Mouse (Mus musculus) kidney, postnatal 0 days (tissue): ENCODE measurements at regions not wholly inside any gene's neighbourhood (a gene's known extent, or its start where the extent isn't known, plus 50 kb on each side); places are given as distances from the start of the nearest gene placed in this dataset.

ENCODE experiments used
- ATAC-seq: fragments of 200-750 bp; cut with Nextera tagmentation; replicated peaks from 2 replicates; pipeline ENCODE4 v1.8.0; 2017; ENCODE audit warnings: low read depth, moderate number of reproducible peaks, moderate TSS enrichment, moderate library complexity; ENCODE audit not compliant: low FRiP score
- DNase-seq: peaks from one replicate; pipeline ENCODE4 v3.0.0-alpha.2; 2016; ENCODE audit warnings: low spot score
- H3K27ac ChIP-seq: fragments of 300-500 bp; sonication (generic); 2 replicates; pipeline ENCODE4 v1.5.1; 2014; ENCODE audit warnings: mild to moderate bottlenecking
- H3K27me3 ChIP-seq: fragments of 300-500 bp; sonication (generic); 2 replicates; pipeline ENCODE4 v1.6.1; 2014; ENCODE audit warnings: low read length, mixed read lengths; ENCODE audit not compliant: insufficient read depth
- H3K36me3 ChIP-seq: fragments of 300-500 bp; sonication (generic); 2 replicates; pipeline ENCODE4 v1.6.1; 2014; ENCODE audit warnings: low read length, mixed read lengths; ENCODE audit not compliant: insufficient read depth
- H3K4me1 ChIP-seq: fragments of 300-500 bp; sonication (generic); replicated peaks from 2 replicates; pipeline ENCODE4 v1.6.1; 2014; ENCODE audit warnings: antibody characterized with exemption, low read length, mixed read lengths; ENCODE audit not compliant: insufficient read depth
- H3K4me2 ChIP-seq: fragments of 300-500 bp; sonication (generic); 2 replicates; pipeline ENCODE4 v1.6.1; 2014; ENCODE audit warnings: mild to moderate bottlenecking, low read length, moderate library complexity, mixed read lengths
- H3K4me3 ChIP-seq: fragments of 300-500 bp; sonication (generic); replicated peaks from 2 replicates; pipeline ENCODE4 v1.5.1; 2014; ENCODE audit warnings: low read depth, low read length
- H3K9ac ChIP-seq: fragments of 300-500 bp; sonication (generic); 2 replicates; pipeline ENCODE4 v1.6.1; 2014; ENCODE audit warnings: low read depth, low read length
- H3K9me3 ChIP-seq: fragments of 300-500 bp; sonication (generic); replicated peaks from 2 replicates; pipeline ENCODE4 v1.6.1; 2016; ENCODE audit warnings: low read length, inconsistent platforms, mixed read lengths
- CTCF ChIP-seq: IDR thresholded peaks from 2 replicates; pipeline ENCODE4 v1.5.1; 2016; ENCODE audit warnings: antibody characterized with exemption, low read depth, mild to moderate bottlenecking, moderate library complexity
- WGBS: fragments of 180-500 bp; shearing (Covaris S2); extraction: QIAGEN DNeasy Blood & Tissue Kit; methylation state at CpG from one replicate; pipeline ENCODE4 v1.1.7; 2014; 5-methylcytosine and 5-hydroxymethylcytosine counted together

GRCm38 (mm10) chr17:13659103-13659502 is 101.2 kb upstream of the Afdn start:
- TF ChIP-seq CTCF, result no peak
- Histone ChIP-seq H3K9ac (no peak overlapping the region), H3K4me1 (0 out of 2 replicates have a peak, but pooled peaks cover 5% of the 10 kb centered on the region), H3K4me3 (no peak overlapping the region), H3K27me3 (no peaks in the 10 kb centered on the region), H3K4me2 (peak overlapping the region; percentile 7; the same call in 1 of the 2 replicates), H3K36me3 (no peaks in the 10 kb centered on the region), H3K9me3 (no peaks in the 10 kb centered on the region), H3K27ac (peak overlapping the region; percentile 32; the same call in 1 of the 2 replicates)
- ATAC-seq (peak; percentile 21; the same call in 1 of the 2 replicates), DNase-seq (peak; percentile 66)
- 40% methylated on average over 8 of the region's 8 CpGs for WGBS

- no peak overlapping the region for H3K4me2 ChIP-seq
- WGBS, result 76% methylated on average over 4 of the region's 4 CpGs
Observed at GRCm38 (mm10) chr17:13659943-13660342, 100.4 kb upstream of the Afdn start.

GRCm38 (mm10) chr17:13661023-13661422 is 99.3 kb upstream of the Afdn start:
- Histone ChIP-seq H3K4me2 (no peak overlapping the region), H3K4me3 (no peak overlapping the region), H3K27me3 (no peaks in the 10 kb centered on the region), H3K9me3 (no peaks in the 10 kb centered on the region), H3K27ac (no peak overlapping the region), H3K36me3 (no peaks in the 10 kb centered on the region), H3K4me1 (0 out of 2 replicates have a peak, but pooled peaks cover 5% of the 10 kb centered on the region), H3K9ac (no peak overlapping the region)
- ATAC-seq, result no peak
- 87% methylated on average over 8 of the region's 8 CpGs for WGBS
- DNase-seq, result no peak
- TF ChIP-seq CTCF, result no peak

More at GRCm38 (mm10) chr17:13659943-13660342, 100.4 kb upstream of the Afdn start:
- Histone ChIP-seq H3K27me3 (no peaks in the 10 kb centered on the region), H3K4me1 (0 out of 2 replicates have a peak, but pooled peaks cover 5% of the 10 kb centered on the region), H3K9me3 (no peaks in the 10 kb centered on the region), H3K9ac (no peak overlapping the region), H3K36me3 (no peaks in the 10 kb centered on the region), H3K4me3 (no peak overlapping the region), H3K27ac (no peak overlapping the region)
- TF ChIP-seq CTCF, result no peak
- ATAC-seq (no peak), DNase-seq (no peak)

- no peak for DNase-seq
- Histone ChIP-seq H3K4me1 (no peaks in the 10 kb centered on the region), H3K4me2 (no peak overlapping the region), H3K27me3 (no peaks in the 10 kb centered on the region), H3K9ac (no peak overlapping the region), H3K27ac (no peak overlapping the region), H3K9me3 (no peaks in the 10 kb centered on the region), H3K4me3 (no peak overlapping the region), H3K36me3 (no peaks in the 10 kb centered on the region)
- ATAC-seq, result no peak
- TF ChIP-seq CTCF, result no peak
- 68% methylated on average over 4 of the region's 4 CpGs for WGBS
Observed at GRCm38 (mm10) chr17:13662152-13662551, 98.2 kb upstream of the Afdn start.
